Mouse (Mus musculus) cerebellum, adult 9-10 months (tissue): ENCODE results near the gene Ndufb6.
"Not testable (repeated sequence)": the region's sequence is repeated elsewhere in the genome, so short reads cannot be mapped to it uniquely, and the experiment has no call there.

Experiments used
- DNase-seq: peaks from one replicate; pipeline ENCODE4 v3.0.0; 2022

Gene Ndufb6

DNA sequence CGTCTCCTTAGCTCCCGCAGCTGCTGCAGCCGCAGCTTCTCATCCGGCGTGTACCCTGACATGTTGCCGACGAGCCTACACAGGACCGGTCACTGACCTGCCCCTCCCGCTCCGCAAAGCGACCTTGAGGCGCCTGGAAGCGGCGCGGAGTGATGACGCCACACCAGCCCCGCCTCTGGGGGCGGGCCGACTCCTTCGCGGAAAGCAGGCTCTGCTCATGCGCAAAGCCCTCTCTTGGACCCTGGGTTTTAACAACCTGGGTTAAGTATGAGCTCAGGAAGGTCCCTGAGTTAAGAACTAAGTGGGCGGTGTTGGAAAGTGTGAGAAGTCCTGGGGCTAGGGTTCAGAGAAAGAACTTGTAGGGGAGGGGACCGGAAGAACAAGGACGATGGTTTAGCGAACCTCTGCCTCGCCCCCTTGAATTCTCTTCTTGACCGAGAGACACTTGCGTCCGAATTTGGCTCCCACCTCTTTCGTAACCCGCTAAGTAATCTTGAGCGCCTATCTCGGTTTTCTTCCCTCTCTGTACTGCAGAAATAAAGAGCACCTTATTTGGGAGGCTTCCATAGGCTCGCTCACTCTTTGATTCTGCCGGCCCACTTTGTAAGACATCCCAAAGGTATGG lies at the start of gene Ndufb6:
Gene Ndufb6 (minus strand): TSS at position 146 of the 625 bp plus-strand sequence.
- peak; percentile 94 for DNase-seq

GRCm38 (mm10) chr4:40327161-40327560 lies 47.9 kb upstream of the Ndufb6 start:
- DNase-seq, result no peak

DNA sequence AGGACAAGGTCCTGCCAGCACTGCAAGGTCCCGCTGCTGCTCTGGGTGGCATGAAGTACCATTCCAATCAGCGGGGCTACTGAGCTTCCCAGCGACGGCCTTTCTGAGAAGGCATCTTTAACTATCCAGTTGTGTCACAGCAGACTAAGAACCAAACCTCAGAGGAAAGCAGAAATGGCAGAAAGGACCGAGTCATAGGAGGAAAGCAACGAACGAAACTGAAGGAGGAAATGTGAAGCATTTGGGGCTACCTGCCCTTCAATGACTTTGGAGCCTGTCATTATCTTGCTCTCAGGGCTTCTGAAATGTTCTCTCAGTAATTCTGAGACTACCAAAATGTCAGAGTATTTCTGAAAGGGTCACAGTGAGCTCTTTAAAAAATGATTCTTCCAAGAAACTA lies 45.4 kb upstream of the Ndufb6 start:
- no peak for DNase-seq

DNA sequence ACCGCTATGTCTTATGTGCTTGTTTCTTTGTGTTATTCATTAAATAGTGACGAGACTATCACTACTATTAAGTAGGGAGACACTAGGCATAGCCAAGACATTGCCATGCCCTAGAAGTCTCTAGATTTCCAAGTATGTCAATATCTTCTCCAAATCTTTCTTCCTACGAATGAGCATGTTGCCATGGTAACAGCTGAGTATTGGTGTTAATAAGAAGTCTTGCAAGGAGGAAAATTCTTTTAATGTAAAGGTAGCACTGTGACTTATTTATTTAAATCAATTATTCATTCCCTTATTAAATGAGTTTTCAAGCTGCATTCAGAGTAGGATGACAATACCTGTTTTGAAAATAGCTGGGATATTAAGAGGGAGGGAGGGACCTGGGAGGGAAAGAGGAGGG lies 38.2 kb upstream of the Ndufb6 start:
- no peak for DNase-seq

DNA sequence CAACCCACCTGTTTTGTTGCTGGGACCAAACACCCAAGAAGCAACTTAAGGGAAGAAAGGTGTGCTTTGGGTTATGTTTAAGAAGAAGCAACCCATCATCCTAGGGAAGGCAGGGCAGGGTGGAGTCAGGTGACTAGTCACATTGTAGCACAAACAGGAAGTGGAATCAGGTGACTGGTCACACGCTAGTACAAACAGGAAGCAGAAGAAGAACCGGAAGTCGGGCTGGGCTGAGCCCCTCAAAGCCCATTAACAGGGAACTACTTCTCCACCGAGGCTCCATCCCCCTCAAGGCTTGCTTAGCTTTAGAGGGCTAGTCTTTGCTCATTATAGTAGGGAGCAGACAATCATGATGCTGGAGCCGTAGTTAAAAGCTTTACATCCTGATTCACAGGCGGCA lies 33.8 kb upstream of the Ndufb6 start:
- no peak for DNase-seq

GRCm38 (mm10) chr4:40312213-40312612 lies 33.0 kb upstream of the Ndufb6 start:
- no peak for DNase-seq

DNA sequence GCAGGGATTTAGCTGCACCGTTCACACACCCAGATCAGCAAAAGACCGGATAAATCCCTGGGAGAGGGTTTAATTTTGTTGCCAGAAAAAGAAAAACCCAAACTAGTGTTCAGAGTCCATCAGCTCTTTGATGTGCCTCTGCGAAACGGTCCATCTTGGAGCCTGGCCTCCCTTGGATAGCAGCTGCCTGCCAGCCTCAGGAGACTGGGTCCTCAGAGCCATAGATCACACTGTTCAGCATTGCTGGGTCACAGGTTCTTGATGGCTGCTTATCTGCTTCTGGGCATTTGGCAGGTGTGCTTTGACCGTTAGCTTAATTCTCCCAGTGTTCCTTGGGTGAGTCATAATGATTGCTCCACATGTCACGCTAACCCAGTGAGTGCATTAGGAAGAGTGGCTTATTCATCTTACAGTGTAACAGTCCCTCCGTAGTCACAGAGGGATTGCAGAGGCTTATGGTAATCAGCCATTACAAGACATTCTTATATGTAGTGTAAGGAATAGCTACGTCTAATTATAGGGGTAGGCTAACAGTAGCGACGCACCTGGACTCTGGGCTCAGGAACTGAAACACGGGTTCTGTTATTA lies 31.7 kb upstream of the Ndufb6 start:
- DNase-seq, result no peak

DNA sequence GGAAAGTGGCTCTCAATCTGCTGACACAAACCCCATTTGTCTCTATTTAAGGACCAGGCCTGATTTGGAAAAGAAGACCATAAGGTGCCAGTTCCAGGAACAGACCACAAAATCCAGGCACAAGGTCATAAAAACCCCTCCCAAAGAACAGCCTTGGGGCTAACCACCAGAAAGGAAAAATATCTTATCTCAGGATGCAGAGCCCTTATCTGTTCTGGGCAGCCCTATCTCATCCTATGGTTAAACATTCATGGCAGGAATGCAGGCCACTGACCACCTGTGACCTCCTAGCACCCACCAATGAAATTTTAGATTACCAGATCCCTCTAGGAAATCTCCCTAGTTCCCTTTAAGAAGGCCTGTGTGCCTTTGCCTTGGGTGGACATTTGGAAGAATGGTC lies 30.5 kb upstream of the Ndufb6 start:
- DNase-seq, result no peak

- no peak for DNase-seq
These were observed 23.4 kb upstream of the Ndufb6 start for GRCm38 (mm10) chr4:40302445-40303125.

DNA sequence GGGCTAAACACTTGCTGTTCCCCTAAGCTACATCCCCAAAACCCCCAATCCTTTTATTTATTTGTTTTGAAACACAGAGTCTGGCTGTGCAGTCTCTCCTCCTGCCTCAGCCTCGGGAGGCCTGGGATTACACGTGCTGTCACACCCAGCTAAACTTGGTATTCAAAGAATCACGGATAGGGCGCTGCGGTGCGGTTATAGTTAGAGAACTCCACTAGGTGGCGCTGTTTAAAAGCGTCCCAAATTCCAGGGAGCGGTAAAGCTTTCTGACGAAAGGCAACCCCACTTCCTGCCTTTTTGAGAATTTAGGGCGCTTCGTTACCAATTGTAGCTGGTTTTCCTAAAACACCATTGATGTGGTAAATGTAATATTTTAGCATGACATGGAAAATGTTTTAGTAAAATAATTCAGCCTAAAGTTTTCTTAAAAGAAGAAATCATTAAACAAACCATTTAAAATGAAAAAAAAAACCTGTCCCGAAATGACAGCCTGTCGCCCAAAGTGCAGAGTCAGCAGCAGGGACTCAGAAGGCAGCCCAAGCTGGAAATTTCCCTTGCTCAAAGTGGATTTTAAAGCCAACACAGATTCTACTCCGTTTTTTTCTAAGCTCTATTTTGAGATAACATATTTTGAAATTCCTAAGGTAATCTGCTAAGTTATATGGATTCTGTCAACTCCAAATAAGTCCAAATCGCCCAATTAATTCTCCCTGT lies 22.0 kb upstream of the Ndufb6 start:
- peak; percentile 76 for DNase-seq

DNA sequence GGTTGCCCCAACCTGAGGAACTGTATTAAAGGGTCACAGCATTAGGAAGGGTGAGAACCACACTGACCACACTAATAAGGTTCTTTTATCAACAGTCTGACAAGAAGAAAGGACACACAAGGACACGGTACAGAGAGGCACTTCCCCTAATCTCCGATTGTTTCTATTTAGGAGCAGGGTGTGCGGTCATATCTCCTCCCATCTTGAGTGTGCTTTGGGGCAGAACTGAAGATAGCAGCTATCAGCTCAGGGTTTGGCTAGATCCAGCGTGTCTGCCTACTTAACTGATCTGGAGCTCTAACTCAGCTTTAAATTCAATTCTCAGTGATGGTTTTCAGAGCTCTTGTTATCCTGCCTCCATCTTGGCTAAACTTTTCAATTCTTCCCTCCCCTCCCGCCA lies 19.9 kb upstream of the Ndufb6 start:
- no peak for DNase-seq

DNA sequence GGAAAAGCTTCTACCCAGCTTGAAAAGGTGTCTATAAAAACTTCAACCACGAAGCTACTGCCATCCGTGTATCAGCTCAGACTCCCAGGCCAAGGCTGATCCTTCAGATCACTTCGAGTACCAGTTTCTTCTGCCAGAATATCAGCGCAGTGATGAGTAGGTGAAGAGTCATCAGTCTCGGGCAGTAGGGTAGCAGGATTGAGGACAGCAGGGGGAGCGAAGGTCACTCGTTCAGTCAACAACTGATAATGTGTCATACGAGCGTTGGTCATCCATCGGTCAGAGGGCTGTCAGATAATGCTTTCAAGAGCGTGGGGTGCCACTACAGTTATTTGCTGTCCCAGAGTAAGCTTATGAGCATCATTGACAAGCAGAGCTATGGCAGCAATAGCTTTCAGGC lies 12.3 kb upstream of the Ndufb6 start:
- DNase-seq, result not testable (repeated sequence)

DNA sequence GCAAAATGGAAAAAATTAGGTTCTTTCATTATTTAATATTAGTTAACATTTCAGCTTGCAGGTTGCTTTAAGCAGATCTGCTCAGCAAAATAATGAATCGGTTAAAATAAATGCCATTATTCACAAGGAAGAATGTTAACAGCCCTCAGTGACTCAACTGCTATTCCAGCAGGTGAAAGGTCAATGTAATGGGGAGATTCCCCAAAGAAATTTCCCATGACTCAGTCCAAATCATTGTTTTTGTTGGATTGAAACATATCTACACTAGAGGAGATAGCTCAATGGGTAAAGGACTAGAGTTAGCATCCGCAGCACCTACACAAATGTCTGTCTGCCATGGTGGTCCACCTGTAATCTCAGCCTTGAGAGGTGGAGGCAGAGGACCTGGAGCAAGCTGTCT lies 9.8 kb upstream of the Ndufb6 start:
- DNase-seq, result no peak

DNA sequence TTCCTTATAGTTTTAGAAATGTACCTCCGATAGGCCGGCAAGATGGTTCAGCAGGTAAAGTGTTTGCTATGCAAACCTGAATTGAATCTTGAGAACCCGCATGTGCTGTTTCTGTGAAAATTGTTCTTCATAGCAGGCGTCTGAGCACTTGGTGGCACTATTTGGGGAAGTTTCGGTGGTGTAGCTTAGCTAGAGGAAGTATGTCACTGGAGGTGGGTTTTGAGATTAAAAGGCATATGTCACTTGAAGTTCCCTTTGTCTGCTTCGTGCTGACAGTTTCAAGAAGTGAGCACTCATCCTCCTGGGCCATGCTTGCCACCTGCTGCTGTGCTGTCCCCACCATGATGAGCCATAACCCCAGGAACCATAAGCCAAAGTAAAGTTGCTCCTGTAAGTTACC lies 8.2 kb upstream of the Ndufb6 start:
- no peak for DNase-seq

DNA sequence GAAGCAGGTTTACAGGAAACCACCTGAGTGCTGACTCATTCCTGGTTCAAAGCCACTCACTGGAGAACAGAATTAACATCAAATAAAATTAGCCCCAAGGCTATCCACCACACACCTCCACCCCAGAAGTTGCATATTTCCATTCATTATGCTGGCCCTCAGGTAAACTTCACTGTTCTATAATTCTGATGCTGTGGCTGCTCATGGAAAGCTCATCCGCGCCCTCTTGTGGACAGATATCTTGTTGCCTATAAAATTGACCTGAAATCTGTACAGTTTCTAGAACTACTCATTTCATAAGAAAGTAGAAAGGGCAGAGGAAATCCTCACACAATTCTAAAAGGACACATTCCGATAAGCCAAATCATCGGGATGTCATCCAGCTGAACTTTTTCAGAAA lies 6.4 kb upstream of the Ndufb6 start:
- DNase-seq, result peak; percentile 70

DNA sequence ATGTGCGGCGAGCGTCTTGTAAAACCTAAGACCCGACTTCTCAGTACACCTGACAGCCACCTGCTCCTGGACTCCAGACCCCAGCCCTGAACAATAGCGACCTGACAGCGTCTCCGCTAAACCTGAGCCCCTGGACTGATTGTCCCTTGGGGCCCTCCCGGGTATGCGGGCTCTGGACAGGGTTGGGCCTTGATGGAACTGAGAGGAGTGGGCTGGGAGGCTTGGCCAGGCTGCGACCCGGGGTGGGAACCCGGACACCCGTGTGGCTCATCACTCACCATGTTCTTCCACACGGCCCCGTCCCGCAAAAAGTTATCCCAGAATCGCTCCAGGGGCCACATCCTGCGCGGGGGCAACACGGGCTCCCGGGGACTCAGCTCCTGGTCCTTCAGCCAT lies 343 bp downstream of the Ndufb6 start:
- no peak for DNase-seq

- peak; percentile 95 for DNase-seq
These were observed 9.7 kb downstream of the Ndufb6 start, which contains the start of the genes Smim27 and Topors for GRCm38 (mm10) chr4:40269430-40270032. Gene Smim27, plus strand, starts transcription at chr4:40269579. Gene Topors, minus strand, starts transcription at chr4:40269850.

DNA sequence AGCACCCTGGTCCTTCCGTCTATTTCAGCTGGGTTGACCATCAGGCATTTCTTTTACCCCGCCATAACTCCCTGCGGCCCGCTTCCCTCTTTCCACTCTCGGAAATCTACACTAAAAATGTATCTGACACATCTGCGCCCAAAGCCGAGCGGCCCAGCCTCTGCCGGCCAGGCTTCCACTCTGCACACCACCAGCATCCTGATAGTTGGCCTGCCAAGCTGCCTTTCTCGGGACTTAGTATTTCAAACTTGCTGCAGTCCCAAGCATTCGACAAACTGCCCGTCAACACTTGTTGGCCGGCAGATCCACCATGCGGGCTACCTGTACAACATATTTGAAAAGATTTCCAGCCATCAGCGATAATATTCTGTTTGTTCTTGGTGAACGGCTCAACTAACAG lies 10.4 kb downstream of the Ndufb6 start:
- no peak for DNase-seq

- DNase-seq, result peak; percentile 82
These were observed 10.9 kb downstream of the Ndufb6 start for GRCm38 (mm10) chr4:40268204-40268813.

DNA sequence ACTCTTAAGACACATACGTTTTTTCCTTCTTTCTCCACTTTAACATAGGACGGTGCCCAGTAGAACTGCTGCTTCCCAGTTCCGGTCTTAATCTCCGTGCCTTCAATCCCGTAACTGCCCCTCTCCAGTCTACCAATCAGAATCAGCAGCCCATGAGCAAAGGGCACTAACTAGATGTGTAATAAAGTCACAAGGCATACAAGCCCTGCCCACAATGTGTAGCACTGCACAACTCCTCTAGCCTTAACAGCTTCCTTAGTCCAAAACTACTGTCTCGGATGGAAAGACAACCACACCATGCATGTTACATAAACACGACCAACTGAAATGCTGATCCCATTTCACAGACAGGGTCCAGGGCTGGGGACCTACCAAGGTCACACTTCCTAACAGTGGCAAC lies 11.5 kb downstream of the Ndufb6 start:
- DNase-seq, result no peak

GRCm38 (mm10) chr4:40264321-40264720 lies 14.9 kb downstream of the Ndufb6 start:
- DNase-seq, result no peak

DNA sequence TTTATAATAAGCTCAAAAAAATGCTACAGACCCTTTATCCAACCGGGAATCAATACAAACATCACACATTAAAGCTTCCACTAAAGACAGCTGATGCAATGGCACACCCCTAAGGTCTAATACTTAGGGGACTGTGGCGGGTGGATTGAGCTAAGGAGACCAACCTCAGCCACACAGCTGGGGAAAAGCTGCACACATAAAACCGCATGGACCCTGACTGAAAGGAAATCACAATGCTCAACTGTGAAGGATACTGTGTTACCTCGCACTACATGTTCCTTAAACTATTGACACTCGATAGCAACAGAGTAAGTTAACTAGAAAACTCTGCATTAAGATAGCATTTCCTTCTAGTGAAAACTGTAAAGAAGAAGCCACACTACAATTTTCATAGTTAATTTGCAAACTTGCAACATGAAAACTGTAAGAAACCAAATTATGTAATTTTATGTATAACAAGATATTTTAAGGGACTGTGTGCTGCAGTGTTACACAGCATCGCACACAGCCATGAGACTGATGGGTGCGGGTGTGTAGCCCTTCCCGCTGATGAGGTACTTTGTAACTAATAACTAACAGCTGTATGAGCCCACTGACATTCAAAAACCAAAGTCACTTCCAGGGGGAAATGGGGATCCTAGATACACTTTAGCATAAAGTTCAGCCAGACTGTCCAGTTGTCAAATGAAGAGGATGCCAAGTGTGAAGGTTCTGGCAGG lies 24.7 kb downstream of the Ndufb6 start:
- no peak for DNase-seq
